Mouse (Mus musculus) layer of hippocampus, adult 2 months (tissue): ENCODE results near the gene Hsd17b12. TPM values are rescaled to one million over a fixed set of nuclear protein-coding genes. Genes with fewer than 3 reads are reported as not detected.
A peak's percentile ranks its signal among the peaks of the same experiment; 100 is the strongest.

ENCODE experiments used
- DNase-seq, 2 experiments: peaks; one replicate each; pipeline ENCODE4 v3.0.0; 2022; ENCODE audit warnings: low spot score in 2 of 2
- H3K27ac ChIP-seq: fragments of 200-600 bp; 2 replicates; pipeline ENCODE4 v1.8.1; 2022
- H3K4me3 ChIP-seq: fragments of 200-600 bp; 2 replicates; pipeline ENCODE4 v1.8.1; 2022; ENCODE audit warnings: mild to moderate bottlenecking
- CTCF ChIP-seq: fragments of 200-600 bp; conservative IDR thresholded peaks from 2 replicates; pipeline ENCODE4 v1.8.1; 2022; ENCODE audit warnings: antibody characterized with exemption, mild to moderate bottlenecking, moderate library complexity
- long read RNA-seq, 2 experiments: library from polyadenylated mRNA; stranded (forward); transcript quantifications; one replicate each; pipeline ENCODE4 v2.0.0; 2021; ENCODE audit warnings: borderline mapping rate in 2 of 2
- total RNA-seq, 2 experiments: library from RNA; stranded (reverse); gene quantifications; 2 replicates each; pipeline ENCODE4 v1.2.3; 2021

The Hsd17b12 gene
- 10 to 100 TPM; 65.2 to 66.5 TPM for total RNA-seq
- long read RNA-seq, experiment 1, transcript Hsd17b12-201 (11 exons, 1,902 nt) = major isoform, 20 of 27 reads
- long read RNA-seq, experiment 1, partial matches to known transcripts = 1 of 27 reads
- long read RNA-seq, experiment 1, other reads (novel, unspliced or antisense) = 6 of 27 reads
- long read RNA-seq, experiment 2, transcript Hsd17b12-201 (11 exons, 1,902 nt) = major isoform, 26 of 35 reads
- long read RNA-seq, experiment 2, partial matches to known transcripts = 5 of 35 reads
- long read RNA-seq, experiment 2, other reads (novel, unspliced or antisense) = 4 of 35 reads

GRCm38 (mm10) chr2:94157592-94158519, at the start of gene Hsd17b12:
Gene Hsd17b12 (minus strand): TSS chr2:94157964.
- TF ChIP-seq CTCF = peak; percentile 23
- H3K4me3 ChIP-seq = peak within 1 kb of the TSS; percentile 79
- peak within 1 kb of the TSS; percentile 86 for H3K27ac ChIP-seq
- DNase-seq = peak; percentile 95 to 100

GRCm38 (mm10) chr2:94184906-94185305, 27.1 kb upstream of the Hsd17b12 start:
- no peak for TF ChIP-seq CTCF
- no peak for DNase-seq
- no peak overlapping the region for H3K4me3 ChIP-seq
- no peak overlapping the region for H3K27ac ChIP-seq

- DNase-seq = no peak
- Histone ChIP-seq H3K27ac (no peak overlapping the region), H3K4me3 (no peak overlapping the region)
- TF ChIP-seq CTCF = no peak
Observed at GRCm38 (mm10) chr2:94184142-94184541, 26.4 kb upstream of the Hsd17b12 start.

GRCm38 (mm10) chr2:94179030-94179407, 21.3 kb upstream of the Hsd17b12 start:
- H3K27ac ChIP-seq = peak overlapping the region; percentile 85; the same call in 1 of the 2 replicates
- TF ChIP-seq CTCF = no peak
- peak overlapping the region; percentile 68 for H3K4me3 ChIP-seq
- DNase-seq = no peak

GRCm38 (mm10) chr2:94178321-94179029, 20.7 kb upstream of the Hsd17b12 start:
- DNase-seq = peak; percentile 89 to 91
- no peak for TF ChIP-seq CTCF
- Histone ChIP-seq H3K27ac (peak overlapping the region; percentile 85), H3K4me3 (peak overlapping the region; percentile 68)

GRCm38 (mm10) chr2:94177294-94177693, 19.5 kb upstream of the Hsd17b12 start:
- Histone ChIP-seq H3K4me3 (no peak overlapping the region; the same call in 1 of the 2 replicates), H3K27ac (no peak overlapping the region)
- TF ChIP-seq CTCF = no peak
- no peak for DNase-seq

- H3K27ac ChIP-seq = no peak overlapping the region
Observed at GRCm38 (mm10) chr2:94176381-94176780, 18.6 kb upstream of the Hsd17b12 start.

GRCm38 (mm10) chr2:94173549-94173948, 15.8 kb upstream of the Hsd17b12 start:
- Histone ChIP-seq H3K27ac (no peak overlapping the region), H3K4me3 (no peak overlapping the region)
- no peak for DNase-seq
- TF ChIP-seq CTCF = no peak

More at GRCm38 (mm10) chr2:94176381-94176780, 18.6 kb upstream of the Hsd17b12 start:
- TF ChIP-seq CTCF = no peak
- H3K4me3 ChIP-seq = no peak overlapping the region
- no peak for DNase-seq

GRCm38 (mm10) chr2:94163207-94163606, 5.4 kb upstream of the Hsd17b12 start:
- Histone ChIP-seq H3K27ac (no peak overlapping the region), H3K4me3 (no peak overlapping the region)
- no peak for DNase-seq
- no peak for TF ChIP-seq CTCF

GRCm38 (mm10) chr2:94162141-94162540, 4.4 kb upstream of the Hsd17b12 start:
- Histone ChIP-seq H3K4me3 (no peak overlapping the region), H3K27ac (no peak overlapping the region)
- no peak for DNase-seq
- TF ChIP-seq CTCF = no peak

GRCm38 (mm10) chr2:94158520-94158884, 738 bp upstream of the Hsd17b12 start:
- DNase-seq = no peak
- Histone ChIP-seq H3K4me3 (peak overlapping the region; percentile 79), H3K27ac (peak overlapping the region; percentile 79)
- no peak for TF ChIP-seq CTCF

GRCm38 (mm10) chr2:94157051-94157450, 713 bp downstream of the Hsd17b12 start:
- Histone ChIP-seq H3K4me3 (peak overlapping the region; percentile 67), H3K27ac (peak overlapping the region; percentile 86; the same call in 1 of the 2 replicates)
- no peak for DNase-seq
- TF ChIP-seq CTCF = no peak

- DNase-seq = no peak
- Histone ChIP-seq H3K4me3 (no peak overlapping the region), H3K27ac (no peak overlapping the region)
- TF ChIP-seq CTCF = no peak
Observed at GRCm38 (mm10) chr2:94145146-94145542, 12.6 kb downstream of the Hsd17b12 start.
